Mouse (Mus musculus) forebrain, embryonic 12.5 days (tissue): ENCODE measurements around the gene P2ry2. TPM values are rescaled to one million over a fixed set of nuclear protein-coding genes. Genes with fewer than 3 reads are reported as not detected.

Experiments
- ATAC-seq: fragments of 200-750 bp; cut with Nextera tagmentation; 2 replicates; pipeline ENCODE4 v1.8.0; 2017; ENCODE audit warnings: moderate TSS enrichment; ENCODE audit not compliant: low FRiP score
- H3K27ac ChIP-seq: fragments of 300-500 bp; sonication (generic); 2 replicates; pipeline ENCODE4 v1.5.1; 2016; ENCODE audit warnings: mild to moderate bottlenecking
- H3K27me3 ChIP-seq: fragments of 300-500 bp; sonication (generic); 2 replicates; pipeline ENCODE4 v1.6.1; 2016; ENCODE audit warnings: mild to moderate bottlenecking
- H3K36me3 ChIP-seq: fragments of 300-500 bp; sonication (generic); replicated peaks from 2 replicates; pipeline ENCODE4 v1.6.1; 2016; ENCODE audit warnings: mild to moderate bottlenecking
- H3K4me1 ChIP-seq: fragments of 300-500 bp; sonication (generic); 2 replicates; pipeline ENCODE4 v1.6.1; 2016
- H3K4me2 ChIP-seq: fragments of 300-500 bp; sonication (generic); 2 replicates; pipeline ENCODE4 v1.6.1; 2016; ENCODE audit warnings: mild to moderate bottlenecking, moderate library complexity
- H3K4me3 ChIP-seq: fragments of 300-500 bp; sonication (generic); replicated peaks from 2 replicates; pipeline ENCODE4 v1.5.1; 2016; ENCODE audit warnings: mild to moderate bottlenecking
- H3K9ac ChIP-seq: fragments of 300-500 bp; sonication (generic); 2 replicates; pipeline ENCODE4 v1.6.1; 2016; ENCODE audit warnings: mild to moderate bottlenecking
- H3K9me3 ChIP-seq: fragments of 300-500 bp; sonication (generic); 2 replicates; pipeline ENCODE4 v1.6.1; 2016
- WGBS: fragments of 180-500 bp; shearing (Covaris S2); methylation state at CpG from one replicate; pipeline ENCODE4 v1.1.7; 2016; 5-methylcytosine and 5-hydroxymethylcytosine counted together
- polyA plus RNA-seq: library from polyadenylated mRNA; unstranded; fragments of >200 nt; fragmentation: Nextera tagmentation; extraction: Ambion mirVana; gene quantifications from 2 replicates; pipeline ENCODE4 v1.2.1, GENCODE M21; 2016

The P2ry2 gene
- polyA plus RNA-seq: 0.12 and 0.15 TPM in 2 replicates

GRCm38 (mm10) chr7:101012541-101012940, at the start of gene P2ry2:
Gene P2ry2, minus strand, starts transcription at chr7:101012866.
- peaks cover 19% of the 10 kb centered on the region for H3K4me1 ChIP-seq
- no peaks in the 10 kb centered on the region for H3K9me3 ChIP-seq
- H3K27me3 ChIP-seq: peaks cover 77% of the 10 kb centered on the region
- no peaks in the 10 kb centered on the region for H3K36me3 ChIP-seq
- 63% methylated on average over 4 of the region's 4 CpGs for WGBS
- H3K4me2 ChIP-seq: peak within 1 kb of the TSS; percentile 98
- H3K9ac ChIP-seq: peak within 1 kb of the TSS; percentile 51
- peak within 1 kb of the TSS; percentile 52 for H3K4me3 ChIP-seq
- no peak within 1 kb of the TSS for H3K27ac ChIP-seq
- no peak for ATAC-seq

GRCm38 (mm10) chr7:101062246-101062645, 49.6 kb upstream of the P2ry2 start:
- no peak for ATAC-seq
- 81% methylated on average over 6 of the region's 6 CpGs for WGBS

GRCm38 (mm10) chr7:101061381-101061780, 48.7 kb upstream of the P2ry2 start:
- Histone ChIP-seq H3K9me3 (no peaks in the 10 kb centered on the region), H3K9ac (no peak overlapping the region), H3K4me3 (no peak overlapping the region), H3K4me2 (peak overlapping the region; percentile 38; the same call in 1 of the 2 replicates), H3K36me3 (no peaks in the 10 kb centered on the region), H3K27ac (no peak overlapping the region), H3K4me1 (peaks cover 5% of the 10 kb centered on the region; the same call in 1 of the 2 replicates), H3K27me3 (0 out of 2 replicates have a peak, but pooled peaks cover 4% of the 10 kb centered on the region)
- WGBS: 4% methylated on average over 17 of the region's 17 CpGs
- peak; percentile 51; the same call in 1 of the 2 replicates for ATAC-seq

More at GRCm38 (mm10) chr7:101062246-101062645, 49.6 kb upstream of the P2ry2 start:
- H3K9ac ChIP-seq: no peak overlapping the region
- no peak overlapping the region for H3K27ac ChIP-seq
- no peaks in the 10 kb centered on the region for H3K9me3 ChIP-seq
- no peaks in the 10 kb centered on the region for H3K36me3 ChIP-seq
- peaks cover 5% of the 10 kb centered on the region; the same call in 1 of the 2 replicates for H3K4me1 ChIP-seq
- 0 out of 2 replicates have a peak, but pooled peaks cover 4% of the 10 kb centered on the region for H3K27me3 ChIP-seq
- no peak overlapping the region for H3K4me2 ChIP-seq
- no peak overlapping the region for H3K4me3 ChIP-seq

GRCm38 (mm10) chr7:101060476-101060875, 47.8 kb upstream of the P2ry2 start:
- 0 out of 2 replicates have a peak, but pooled peaks cover 4% of the 10 kb centered on the region for H3K27me3 ChIP-seq
- no peaks in the 10 kb centered on the region for H3K36me3 ChIP-seq
- 62% methylated on average over 5 of the region's 5 CpGs for WGBS
- H3K9ac ChIP-seq: no peak overlapping the region
- no peak overlapping the region for H3K4me3 ChIP-seq
- H3K9me3 ChIP-seq: no peaks in the 10 kb centered on the region
- no peak overlapping the region for H3K27ac ChIP-seq
- H3K4me1 ChIP-seq: peaks cover 5% of the 10 kb centered on the region; the same call in 1 of the 2 replicates
- no peak overlapping the region for H3K4me2 ChIP-seq
- ATAC-seq: no peak

GRCm38 (mm10) chr7:101059188-101059587, 46.5 kb upstream of the P2ry2 start:
- Histone ChIP-seq H3K9ac (no peak overlapping the region), H3K36me3 (no peaks in the 10 kb centered on the region), H3K4me3 (no peak overlapping the region), H3K27ac (no peak overlapping the region), H3K9me3 (no peaks in the 10 kb centered on the region), H3K27me3 (0 out of 2 replicates have a peak, but pooled peaks cover 4% of the 10 kb centered on the region), H3K4me2 (no peak overlapping the region), H3K4me1 (peaks cover 5% of the 10 kb centered on the region; the same call in 1 of the 2 replicates)
- 84% methylated on average over 5 of the region's 5 CpGs for WGBS
- no peak for ATAC-seq

- ATAC-seq: no peak
- WGBS: 60% methylated on average over 4 of the region's 4 CpGs
- Histone ChIP-seq H3K9ac (no peak overlapping the region), H3K4me3 (no peak overlapping the region), H3K36me3 (no peaks in the 10 kb centered on the region), H3K27me3 (0 out of 2 replicates have a peak, but pooled peaks cover 3% of the 10 kb centered on the region), H3K4me1 (peaks cover 5% of the 10 kb centered on the region; the same call in 1 of the 2 replicates), H3K27ac (no peak overlapping the region), H3K9me3 (no peaks in the 10 kb centered on the region), H3K4me2 (no peak overlapping the region)
Measured at GRCm38 (mm10) chr7:101057309-101057708, 44.6 kb upstream of the P2ry2 start.

GRCm38 (mm10) chr7:101053136-101053535, 40.5 kb upstream of the P2ry2 start:
- no peaks in the 10 kb centered on the region for H3K27me3 ChIP-seq
- H3K27ac ChIP-seq: no peak overlapping the region
- H3K9ac ChIP-seq: no peak overlapping the region
- WGBS: 66% methylated on average over 2 of the region's 2 CpGs
- H3K4me2 ChIP-seq: no peak overlapping the region
- H3K4me1 ChIP-seq: peaks cover 5% of the 10 kb centered on the region; the same call in 1 of the 2 replicates
- H3K9me3 ChIP-seq: no peaks in the 10 kb centered on the region
- H3K4me3 ChIP-seq: no peak overlapping the region
- no peak for ATAC-seq
- no peaks in the 10 kb centered on the region for H3K36me3 ChIP-seq

GRCm38 (mm10) chr7:101051551-101052221, 39.0 kb upstream of the P2ry2 start:
- Histone ChIP-seq H3K4me1 (no peaks in the 10 kb centered on the region), H3K9me3 (no peaks in the 10 kb centered on the region), H3K4me2 (no peak overlapping the region), H3K27me3 (no peaks in the 10 kb centered on the region), H3K9ac (no peak overlapping the region), H3K27ac (no peak overlapping the region), H3K36me3 (no peaks in the 10 kb centered on the region), H3K4me3 (no peak overlapping the region)
- peak; percentile 65 for ATAC-seq
- 17% methylated on average over 11 of the region's 11 CpGs for WGBS

GRCm38 (mm10) chr7:101050724-101051550, 38.3 kb upstream of the P2ry2 start:
- H3K4me1 ChIP-seq: no peaks in the 10 kb centered on the region
- ATAC-seq: no peak
- H3K9me3 ChIP-seq: no peaks in the 10 kb centered on the region
- H3K4me3 ChIP-seq: no peak overlapping the region
- no peaks in the 10 kb centered on the region for H3K36me3 ChIP-seq
- H3K9ac ChIP-seq: no peak overlapping the region
- no peak overlapping the region for H3K27ac ChIP-seq
- no peak overlapping the region for H3K4me2 ChIP-seq
- H3K27me3 ChIP-seq: no peaks in the 10 kb centered on the region
- WGBS: 80% methylated on average over 13 of the region's 13 CpGs

- no peak overlapping the region for H3K27ac ChIP-seq
- no peaks in the 10 kb centered on the region for H3K36me3 ChIP-seq
- no peak overlapping the region for H3K4me3 ChIP-seq
- H3K4me2 ChIP-seq: no peak overlapping the region
- H3K9me3 ChIP-seq: no peaks in the 10 kb centered on the region
- ATAC-seq: no peak
- WGBS: 87% methylated on average over 7 of the region's 7 CpGs
- no peaks in the 10 kb centered on the region for H3K4me1 ChIP-seq
- no peak overlapping the region for H3K9ac ChIP-seq
- no peaks in the 10 kb centered on the region for H3K27me3 ChIP-seq
Measured at GRCm38 (mm10) chr7:101049326-101050087, 36.8 kb upstream of the P2ry2 start.

GRCm38 (mm10) chr7:101048247-101048646, 35.6 kb upstream of the P2ry2 start:
- Histone ChIP-seq H3K36me3 (no peaks in the 10 kb centered on the region), H3K4me2 (no peak overlapping the region), H3K27ac (no peak overlapping the region), H3K9ac (no peak overlapping the region), H3K4me3 (no peak overlapping the region), H3K9me3 (no peaks in the 10 kb centered on the region), H3K4me1 (no peaks in the 10 kb centered on the region), H3K27me3 (no peaks in the 10 kb centered on the region)
- no peak for ATAC-seq
- 79% methylated on average over 5 of the region's 5 CpGs for WGBS
